Mouse (Mus musculus) heart, embryonic 11.5 days (tissue): ENCODE results near the gene Sdk2. TPM values are rescaled to one million over a fixed set of nuclear protein-coding genes. Genes with fewer than 3 reads are reported as not detected.

ENCODE experiments used
- ATAC-seq: fragments of 200-750 bp; cut with Nextera tagmentation; replicated peaks from 2 replicates; pipeline ENCODE4 v1.8.0; 2017; ENCODE audit warnings: moderate library complexity; ENCODE audit not compliant: insufficient number of reproducible peaks, low FRiP score, low TSS enrichment
- H3K27ac ChIP-seq: fragments of 300-500 bp; sonication (generic); 2 replicates; pipeline ENCODE4 v1.5.1; 2014; ENCODE audit warnings: mild to moderate bottlenecking, low read depth, low read length
- H3K27me3 ChIP-seq: fragments of 300-500 bp; sonication (generic); 2 replicates; pipeline ENCODE4 v1.6.1; 2014; ENCODE audit warnings: mild to moderate bottlenecking, low read length, mixed read lengths; ENCODE audit not compliant: control insufficient read depth, insufficient read depth
- H3K36me3 ChIP-seq: fragments of 300-500 bp; sonication (generic); 2 replicates; pipeline ENCODE4 v1.6.1; 2014; ENCODE audit warnings: mild to moderate bottlenecking, low read length, moderate library complexity, mixed read lengths; ENCODE audit not compliant: control insufficient read depth, insufficient read depth
- H3K4me1 ChIP-seq: fragments of 300-500 bp; sonication (generic); 2 replicates; pipeline ENCODE4 v1.6.1; 2014; ENCODE audit warnings: low read length; ENCODE audit not compliant: control insufficient read depth, insufficient read depth
- H3K4me2 ChIP-seq: fragments of 300-500 bp; sonication (generic); 2 replicates; pipeline ENCODE4 v1.6.1; 2014; ENCODE audit warnings: mild to moderate bottlenecking, moderate library complexity
- H3K4me3 ChIP-seq: fragments of 300-500 bp; sonication (generic); 2 replicates; pipeline ENCODE4 v1.5.1; 2014; ENCODE audit warnings: low read depth, low read length
- H3K9ac ChIP-seq: fragments of 300-500 bp; sonication (generic); 2 replicates; pipeline ENCODE4 v1.6.1; 2014; ENCODE audit warnings: mild to moderate bottlenecking, low read depth, low read length, moderate library complexity
- H3K9me3 ChIP-seq: fragments of 300-500 bp; sonication (generic); replicated peaks from 2 replicates; pipeline ENCODE4 v1.6.1; 2016; ENCODE audit warnings: low read length; ENCODE audit not compliant: control insufficient read depth
- WGBS: fragments of 180-500 bp; shearing (Covaris S2); extraction: QIAGEN DNeasy Blood & Tissue Kit; methylation state at CpG from one replicate; pipeline ENCODE4 v1.1.7; 2014; ENCODE audit not compliant: insufficient replicate concordance; 5-methylcytosine and 5-hydroxymethylcytosine counted together
- polyA plus RNA-seq: library from polyadenylated mRNA; unstranded; fragments of >200 nt; fragmentation: Nextera tagmentation; extraction: Ambion mirVana; gene quantifications from 2 replicates; pipeline ENCODE4 v1.2.1, GENCODE M21; 2014

Gene Sdk2
- polyA plus RNA-seq, 1 experiment from 2014 or later = 1.9 TPM

GRCm38 (mm10) chr11:113789101-113789500 is 277.7 kb downstream of the Sdk2 start:
- no peaks in the 10 kb centered on the region for H3K27me3 ChIP-seq
- H3K9me3 ChIP-seq = no peaks in the 10 kb centered on the region
- H3K4me1 ChIP-seq = peaks cover 42% of the 10 kb centered on the region
- H3K36me3 ChIP-seq = no peaks in the 10 kb centered on the region
- no peak for ATAC-seq
- WGBS = 19% methylated on average over 1 of the region's 1 CpGs
- H3K4me3 ChIP-seq = no peak overlapping the region
- no peak overlapping the region for H3K27ac ChIP-seq
- 0 out of 2 replicates have a peak overlapping the region, but pooled peaks have one; percentile 22 for H3K9ac ChIP-seq
- no peak overlapping the region for H3K4me2 ChIP-seq

GRCm38 (mm10) chr11:113788183-113788789 is 278.6 kb downstream of the Sdk2 start:
- H3K4me2 ChIP-seq = no peak overlapping the region
- ATAC-seq = no peak
- no peak overlapping the region for H3K4me3 ChIP-seq
- H3K4me1 ChIP-seq = peaks cover 42% of the 10 kb centered on the region
- no peaks in the 10 kb centered on the region for H3K36me3 ChIP-seq
- no peak overlapping the region for H3K9ac ChIP-seq
- no peaks in the 10 kb centered on the region for H3K9me3 ChIP-seq
- 57% methylated on average over 2 of the region's 2 CpGs for WGBS
- H3K27me3 ChIP-seq = no peaks in the 10 kb centered on the region
- H3K27ac ChIP-seq = no peak overlapping the region

GRCm38 (mm10) chr11:113787432-113788182 is 279.2 kb downstream of the Sdk2 start:
- Histone ChIP-seq H3K9me3 (no peaks in the 10 kb centered on the region), H3K27ac (no peak overlapping the region), H3K36me3 (no peaks in the 10 kb centered on the region), H3K4me3 (no peak overlapping the region), H3K4me2 (no peak overlapping the region), H3K9ac (no peak overlapping the region), H3K4me1 (peaks cover 42% of the 10 kb centered on the region), H3K27me3 (no peaks in the 10 kb centered on the region)
- WGBS = 78% methylated on average over 13 of the region's 13 CpGs
- ATAC-seq = no peak

- ATAC-seq = no peak
- Histone ChIP-seq H3K9me3 (no peaks in the 10 kb centered on the region), H3K4me3 (no peak overlapping the region), H3K9ac (no peak overlapping the region; the same call in 1 of the 2 replicates), H3K4me2 (no peak overlapping the region), H3K27me3 (no peaks in the 10 kb centered on the region), H3K4me1 (peaks cover 44% of the 10 kb centered on the region), H3K27ac (peak overlapping the region; percentile 81; the same call in 1 of the 2 replicates), H3K36me3 (no peaks in the 10 kb centered on the region)
- WGBS = 73% methylated on average over 11 of the region's 11 CpGs
These were observed 279.8 kb downstream of the Sdk2 start for GRCm38 (mm10) chr11:113787009-113787408.

GRCm38 (mm10) chr11:113786395-113786794 is 280.5 kb downstream of the Sdk2 start:
- peak overlapping the region; percentile 67 for H3K9ac ChIP-seq
- H3K27me3 ChIP-seq = no peaks in the 10 kb centered on the region
- H3K36me3 ChIP-seq = no peaks in the 10 kb centered on the region
- WGBS = 41% methylated on average over 4 of the region's 4 CpGs
- peak overlapping the region; percentile 81 for H3K27ac ChIP-seq
- peaks cover 45% of the 10 kb centered on the region for H3K4me1 ChIP-seq
- peak overlapping the region; percentile 78 for H3K4me2 ChIP-seq
- no peak for ATAC-seq
- no peak overlapping the region for H3K4me3 ChIP-seq
- H3K9me3 ChIP-seq = no peaks in the 10 kb centered on the region

- peak overlapping the region; percentile 81 for H3K27ac ChIP-seq
- peak overlapping the region; percentile 67 for H3K9ac ChIP-seq
- ATAC-seq = peak; percentile 83
These were observed 281.3 kb downstream of the Sdk2 start for GRCm38 (mm10) chr11:113785406-113786171.

GRCm38 (mm10) chr11:113784656-113785396 is 282.0 kb downstream of the Sdk2 start:
- Histone ChIP-seq H3K36me3 (no peaks in the 10 kb centered on the region), H3K4me3 (no peak overlapping the region; the same call in 1 of the 2 replicates), H3K4me2 (peak overlapping the region; percentile 78), H3K9ac (peak overlapping the region; percentile 67), H3K4me1 (peaks cover 44% of the 10 kb centered on the region), H3K9me3 (no peaks in the 10 kb centered on the region), H3K27ac (peak overlapping the region; percentile 81), H3K27me3 (no peaks in the 10 kb centered on the region)
- WGBS = 51% methylated on average over 2 of the region's 2 CpGs
- no peak for ATAC-seq

More at GRCm38 (mm10) chr11:113785406-113786171, 281.3 kb downstream of the Sdk2 start:
- WGBS = 0% methylated on average over 19 of the region's 19 CpGs
- Histone ChIP-seq H3K36me3 (no peaks in the 10 kb centered on the region), H3K4me3 (peak overlapping the region; percentile 31), H3K4me2 (peak overlapping the region; percentile 78), H3K4me1 (peaks cover 44% of the 10 kb centered on the region), H3K9me3 (no peaks in the 10 kb centered on the region), H3K27me3 (no peaks in the 10 kb centered on the region)

GRCm38 (mm10) chr11:113782496-113782895 is 284.4 kb downstream of the Sdk2 start:
- 81% methylated on average over 2 of the region's 2 CpGs for WGBS
- peaks cover 48% of the 10 kb centered on the region for H3K4me1 ChIP-seq
- ATAC-seq = no peak

More at GRCm38 (mm10) chr11:113782496-113782895, 284.4 kb downstream of the Sdk2 start:
- Histone ChIP-seq H3K9me3 (no peaks in the 10 kb centered on the region), H3K9ac (no peak overlapping the region), H3K4me2 (no peak overlapping the region), H3K27me3 (0 out of 2 replicates have a peak, but pooled peaks cover 2% of the 10 kb centered on the region), H3K27ac (0 out of 2 replicates have a peak overlapping the region, but pooled peaks have one; percentile 22), H3K36me3 (no peaks in the 10 kb centered on the region), H3K4me3 (no peak overlapping the region)
